Mouse (Mus musculus) CH12.LX (cell line): ENCODE measurements around the gene Dnajc22. TPM values are rescaled to one million over a fixed set of nuclear protein-coding genes. Genes with fewer than 3 reads are reported as not detected.
A peak's percentile ranks its signal among the peaks of the same experiment; 100 is the strongest.

ENCODE experiments used
- DNase-seq: peaks from one replicate; pipeline ENCODE4 v3.0.0-alpha.2; 2013; ENCODE audit errors: extremely low read depth
- H3K27ac ChIP-seq: 2 replicates; pipeline ENCODE4 v1.5.1; 2012; ENCODE audit warnings: low read depth, mild to moderate bottlenecking, control low read depth, moderate library complexity; ENCODE audit not compliant: insufficient read depth
- H3K27me3 ChIP-seq: replicated peaks from 2 replicates; pipeline ENCODE3; 2012; ENCODE audit warnings: inconsistent platforms
- H3K36me3 ChIP-seq, 2 experiments: replicated peaks in 1 of 2; 2 replicates each; pipeline versions ENCODE3 to v1.6.1; 2012; ENCODE audit warnings: inconsistent platforms in 1 of 2, low read length in 1 of 2, mild to moderate bottlenecking in 1 of 2, mixed read lengths in 1 of 2, moderate library complexity in 1 of 2; ENCODE audit not compliant: control insufficient read depth in 1 of 2, insufficient read depth in 1 of 2
- H3K4me1 ChIP-seq, 2 experiments: 2 replicates each; pipeline ENCODE4 v1.6.1; 2012; ENCODE audit warnings: inconsistent platforms in 1 of 2, moderate library complexity in 1 of 2; ENCODE audit not compliant: insufficient read depth in 2 of 2, control insufficient read depth in 1 of 2
- H3K4me2 ChIP-seq: 2 replicates; pipeline ENCODE4 v1.6.1; 2012; ENCODE audit warnings: low read depth, mild to moderate bottlenecking, control low read depth; ENCODE audit not compliant: poor library complexity, insufficient read depth, severe bottlenecking
- H3K4me3 ChIP-seq, 3 experiments: fragments of 150-350 bp in 1 of 3; sonication (generic) in 1 of 3; replicated peaks in 1 of 3; 2 replicates each; pipeline versions ENCODE3 to v1.5.1; 2011 to 2012; ENCODE audit warnings: low read depth in 2 of 3, low read length in 2 of 3, mild to moderate bottlenecking in 2 of 3, moderate library complexity in 2 of 3, control low read depth in 1 of 3, improper control_type of control experiment in 1 of 3, inconsistent platforms in 1 of 3, mixed read lengths in 1 of 3; ENCODE audit not compliant: poor library complexity in 1 of 3
- H3K79me2 ChIP-seq: replicated peaks from 2 replicates; pipeline ENCODE4 v1.6.1; 2012; ENCODE audit warnings: mild to moderate bottlenecking, moderate library complexity; ENCODE audit not compliant: control insufficient read depth, poor library complexity, insufficient read depth, severe bottlenecking; ENCODE audit errors: extremely low read depth
- H3K9ac ChIP-seq: 2 replicates; pipeline ENCODE4 v1.6.1; 2012; ENCODE audit warnings: low read depth, mild to moderate bottlenecking, control low read depth, moderate library complexity; ENCODE audit not compliant: insufficient read depth
- H3K9me3 ChIP-seq: replicated peaks from 2 replicates; pipeline ENCODE3; 2012; ENCODE audit warnings: low read length, inconsistent platforms, mixed read lengths
- CHD1 ChIP-seq: IDR thresholded peaks from 2 replicates; pipeline ENCODE4 v1.6.1; 2012; ENCODE audit warnings: low read depth, low read length, improper control_type of control experiment, inconsistent platforms
- CTCF ChIP-seq, 2 experiments: IDR thresholded peaks in 1 of 2; conservative IDR thresholded peaks in 1 of 2; 2 replicates each; pipeline ENCODE4 v1.5.1; 2011 to 2012; ENCODE audit warnings: low read depth in 2 of 2, low read length in 2 of 2, improper control_type of control experiment in 1 of 2, inconsistent platforms in 1 of 2, mild to moderate bottlenecking in 1 of 2, moderate library complexity in 1 of 2
- E2F4 ChIP-seq: IDR thresholded peaks from 2 replicates; pipeline ENCODE4 v1.6.1; 2011; ENCODE audit warnings: low read depth, low read length, improper control_type of control experiment; ENCODE audit not compliant: insufficient replicate concordance
- IRF4 ChIP-seq: IDR thresholded peaks from 2 replicates; pipeline ENCODE4 v1.6.1; 2014; ENCODE audit warnings: low read depth, mild to moderate bottlenecking, inconsistent platforms, low read length, improper control_type of control experiment
- JUND ChIP-seq: conservative IDR thresholded peaks from 2 replicates; pipeline ENCODE4 v1.6.1; 2011; ENCODE audit warnings: low read depth, low read length, improper control_type of control experiment
- KAT2A ChIP-seq: IDR thresholded peaks from 2 replicates; pipeline ENCODE4 v1.6.1; 2012; ENCODE audit warnings: low read length, improper control_type of control experiment, inconsistent platforms; ENCODE audit not compliant: insufficient replicate concordance
- MEF2A ChIP-seq: IDR thresholded peaks from 2 replicates; pipeline ENCODE4 v1.6.1; 2014; ENCODE audit warnings: low read depth, mild to moderate bottlenecking, inconsistent platforms, low read length, improper control_type of control experiment, borderline replicate concordance
- PAX5 ChIP-seq: IDR thresholded peaks from 2 replicates; pipeline ENCODE4 v1.6.1; 2012; ENCODE audit warnings: low read length, inconsistent platforms, mixed read lengths
- POLR2AphosphoS2 ChIP-seq: IDR thresholded peaks from 2 replicates; pipeline ENCODE4 v1.6.1; 2011; ENCODE audit warnings: low read depth, low read length, improper control_type of control experiment
- SIN3A ChIP-seq: IDR thresholded peaks from 2 replicates; pipeline ENCODE4 v1.6.1; 2012; ENCODE audit warnings: low read length, improper control_type of control experiment, inconsistent platforms
- TCF12 ChIP-seq: IDR thresholded peaks from 2 replicates; pipeline ENCODE4 v1.6.1; 2014; ENCODE audit warnings: low read depth, mild to moderate bottlenecking, inconsistent platforms, low read length, improper control_type of control experiment
- USF1 ChIP-seq: IDR thresholded peaks from 2 replicates; pipeline ENCODE4 v1.6.1; 2014; ENCODE audit warnings: low read depth, mild to moderate bottlenecking, inconsistent platforms, low read length, improper control_type of control experiment
- USF2 ChIP-seq: conservative IDR thresholded peaks from 2 replicates; pipeline ENCODE4 v1.6.1; 2011; ENCODE audit warnings: low read depth, low read length, improper control_type of control experiment
- ZMIZ1 ChIP-seq: IDR thresholded peaks from 2 replicates; pipeline ENCODE4 v1.6.1; 2012; ENCODE audit warnings: low read depth, mild to moderate bottlenecking, inconsistent platforms, low read length, improper control_type of control experiment
- ZNF384 ChIP-seq: IDR thresholded peaks from 2 replicates; pipeline ENCODE4 v1.6.1; 2012; ENCODE audit warnings: low read depth, low read length, improper control_type of control experiment, inconsistent platforms
- dilution Hi-C: fragments of 300-500 bp; cut with MboI; formaldehyde crosslinking; loops from 2 replicates; pipeline ENCODE4 v1.14.3; 2020; ENCODE audit warnings: low sequenced_read_pairs; ENCODE audit not compliant: extremely low pct_unique_long_range_greater_than_20kb, extremely low pct_ligation_motif_present
- in situ Hi-C: fragments of 300-500 bp; cut with MboI; formaldehyde crosslinking; loops from 3 replicates; pipeline ENCODE4 v1.14.3; 2019; ENCODE audit warnings: low sequenced_read_pairs, low pct_ligation_motif_present, low pct_unique_long_range_greater_than_20kb, mixed read lengths
- polyA plus RNA-seq: library from polyadenylated mRNA; unstranded; fragments of >175 nt; gene quantifications from 2 replicates; pipeline ENCODE4 v1.2.1, GENCODE M21; 2012; ENCODE audit warnings: low read depth; ENCODE audit not compliant: insufficient read length
- total RNA-seq, 2 experiments: library from RNA; depleted of rRNA; stranded (reverse); fragments of 300-350 nt in 1 of 2; fragments of >200 nt in 1 of 2; gene quantifications; 2 replicates each; pipeline ENCODE4 v1.2.3; 2012 to 2014

Dnajc22 gene
- total and polyA plus RNA-seq, 3 experiments: 10.0 to 24.2 (median 12.4) TPM

- H3K36me3 ChIP-seq: peaks cover 0 to 22% of the 10 kb centered on the region in 2 experiments
- H3K27me3 ChIP-seq: no peaks in the 10 kb centered on the region
- in situ Hi-C loops (no loop called here), dilution Hi-C loops (no loop called here)
- no peak overlapping the region for H3K4me2 ChIP-seq
- no peaks in the 10 kb centered on the region for H3K79me2 ChIP-seq
- peaks cover 3 to 13% of the 10 kb centered on the region in 2 experiments; a peak in 3 of 4 replicates for H3K4me1 ChIP-seq
- no peak overlapping the region for H3K4me3 ChIP-seq
- peaks cover 11% of the 10 kb centered on the region for H3K9me3 ChIP-seq
- DNase-seq: no peak
- no peak for TF ChIP-seq POLR2AphosphoS2
- TF ChIP-seq TCF12: no peak
- no peak overlapping the region for H3K27ac ChIP-seq
- H3K9ac ChIP-seq: no peak overlapping the region
These were observed 3.9 kb upstream of the Dnajc22 start for GRCm38 (mm10) chr15:99089069-99089468.

DNA sequence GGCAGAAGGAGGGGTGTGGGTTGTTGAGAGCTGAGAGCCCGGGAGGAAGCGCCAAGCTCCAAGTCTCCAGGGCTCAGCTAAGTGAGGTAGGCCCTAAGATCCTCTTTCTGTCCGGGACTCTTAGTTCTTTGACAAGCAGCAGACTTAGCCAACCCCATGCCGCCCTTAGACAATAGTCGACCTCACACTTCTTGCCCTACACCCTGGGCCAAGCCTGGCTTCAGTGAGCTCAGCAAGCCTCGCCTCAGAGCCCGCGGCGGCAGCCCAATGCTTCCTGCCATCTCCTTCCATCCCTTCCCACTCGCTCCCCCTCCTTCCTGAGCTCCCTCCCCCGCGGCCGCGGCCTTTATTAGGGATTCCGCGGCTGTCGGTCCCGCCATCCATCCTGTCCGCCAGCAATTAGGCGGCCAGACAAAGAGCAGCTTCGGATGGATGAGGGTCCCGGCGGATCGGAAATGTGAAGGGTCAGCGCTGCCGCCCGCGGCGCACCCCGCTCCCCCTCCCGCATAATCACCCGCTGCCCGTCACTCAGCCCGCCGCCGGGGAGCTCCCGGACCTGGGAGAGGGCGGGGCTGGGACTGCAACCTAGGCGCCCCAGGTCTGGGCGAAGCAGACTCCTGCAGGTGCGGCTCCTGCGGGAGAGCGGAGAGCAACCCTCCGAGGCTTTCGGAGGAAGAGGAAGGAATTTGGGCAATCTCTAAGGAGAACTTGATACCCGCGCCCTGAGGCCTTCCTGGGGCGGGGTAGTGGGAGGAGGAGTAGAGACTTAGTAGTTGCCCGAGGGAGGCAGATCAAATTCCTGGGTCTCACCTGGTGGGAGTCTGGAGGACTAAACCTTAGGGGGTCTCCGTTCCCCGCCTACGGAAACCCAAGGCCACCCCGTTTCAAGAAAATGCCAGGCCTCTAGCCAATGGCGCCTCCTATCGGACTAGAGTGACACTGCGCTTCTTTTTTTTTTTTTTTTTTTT is 605 bp downstream of the Dnajc22 start:
- TF ChIP-seq ZNF384 (peak; percentile 73), KAT2A (no peak), CHD1 (no peak), SIN3A (no peak), JUND (no peak), USF2 (no peak), ZMIZ1 (no peak), CTCF (conservative IDR thresholded peaks at IDR 0.05 in 1 of 2, IDR thresholded peaks at IDR 0.05 in 1 of 2; ENCODE audit: low read depth in 2 of 2, low read length in 2 of 2) (0 out of 4 replicates have a peak, but pooled peaks of 1 of the 2 experiments have one; percentile 9), IRF4 (no peak), E2F4 (no peak), PAX5 (no peak), MEF2A (no peak), USF1 (no peak)
- TF ChIP-seq, all 38 proteins: peak for 2
- dilution Hi-C loops: no loop called here
- Histone ChIP-seq H3K27me3 (no peaks in the 10 kb centered on the region), H3K4me3 (no peak overlapping the region), H3K4me2 (no peak overlapping the region), H3K9me3 (peaks cover 3% of the 10 kb centered on the region), H3K79me2 (no peaks in the 10 kb centered on the region), H3K36me3 (no peaks in the 10 kb centered on the region), H3K9ac (no peak overlapping the region), H3K27ac (no peak overlapping the region), H3K4me1 (peaks cover 3 to 13% of the 10 kb centered on the region in 2 experiments; a peak in 3 of 4 replicates)
- in situ Hi-C loops: no loop called here
- no peak for DNase-seq
